Mouse (Mus musculus): ENCODE data around the gene Acot7.

DNA sequence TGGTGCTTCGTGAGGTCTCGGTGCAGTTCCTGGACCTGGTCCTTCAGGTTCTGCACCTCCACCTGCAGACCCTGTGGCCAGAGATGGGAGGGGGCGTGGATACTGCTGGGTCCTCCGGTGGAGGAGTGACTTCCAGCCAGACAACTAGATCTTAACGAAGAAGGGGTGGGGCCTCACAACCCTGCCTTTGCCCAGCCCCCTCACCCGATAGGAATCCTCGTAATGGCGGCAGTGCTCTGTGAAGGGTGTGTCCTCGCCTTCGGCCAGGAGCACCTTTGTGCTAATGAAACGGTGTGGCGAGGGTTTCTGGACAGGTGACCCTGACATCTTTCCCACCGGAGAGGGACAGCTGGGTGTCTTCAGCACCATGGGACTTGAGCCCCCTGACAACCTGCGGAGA is 134.3 kb downstream of the Acot7 start:
- TF ChIP-seq POLR2A (IDR thresholded peaks at IDR 0.05; ENCODE audit: borderline replicate concordance, extremely low read depth, insufficient read depth, insufficient read length, poor library complexity, severe bottlenecking) (no peak), CTCF (IDR thresholded peaks at IDR 0.05; ENCODE audit: borderline replicate concordance, extremely low read depth, insufficient read depth, insufficient read length) (no peak)
